Mouse (Mus musculus) neural tube, embryonic 12.5 days (tissue): ENCODE measurements around the gene Hist1h2ag. TPM values are rescaled to one million over a fixed set of nuclear protein-coding genes. Genes with fewer than 3 reads are reported as not detected.

Source experiments
- ATAC-seq: fragments of 200-750 bp; cut with Nextera tagmentation; 2 replicates; pipeline ENCODE4 v1.8.0; 2017; ENCODE audit warnings: low read depth, mild to moderate bottlenecking, moderate TSS enrichment, moderate library complexity; ENCODE audit not compliant: low FRiP score
- H3K27ac ChIP-seq: fragments of 300-500 bp; sonication (generic); 2 replicates; pipeline ENCODE4 v1.5.1; 2016
- H3K27me3 ChIP-seq: fragments of 300-500 bp; sonication (generic); replicated peaks from 2 replicates; pipeline ENCODE4 v1.6.1; 2016; ENCODE audit warnings: mild to moderate bottlenecking
- H3K36me3 ChIP-seq: fragments of 300-500 bp; sonication (generic); 2 replicates; pipeline ENCODE4 v1.6.1; 2016; ENCODE audit warnings: mild to moderate bottlenecking
- H3K4me1 ChIP-seq: fragments of 300-500 bp; sonication (generic); 2 replicates; pipeline ENCODE4 v1.6.1; 2016
- H3K4me2 ChIP-seq: fragments of 300-500 bp; sonication (generic); replicated peaks from 2 replicates; pipeline ENCODE4 v1.6.1; 2016; ENCODE audit warnings: mild to moderate bottlenecking
- H3K4me3 ChIP-seq: fragments of 300-500 bp; sonication (generic); 2 replicates; pipeline ENCODE4 v1.5.1; 2016
- H3K9ac ChIP-seq: fragments of 300-500 bp; sonication (generic); 2 replicates; pipeline ENCODE4 v1.6.1; 2016; ENCODE audit warnings: mild to moderate bottlenecking
- H3K9me3 ChIP-seq: fragments of 300-500 bp; sonication (generic); 2 replicates; pipeline ENCODE4 v1.6.1; 2016; ENCODE audit warnings: mild to moderate bottlenecking
- WGBS: fragments of 180-500 bp; shearing (Covaris S2); methylation state at CpG from one replicate; pipeline ENCODE4 v1.1.7; 2016; 5-methylcytosine and 5-hydroxymethylcytosine counted together
- polyA plus RNA-seq: library from polyadenylated mRNA; unstranded; fragments of >200 nt; fragmentation: Nextera tagmentation; extraction: Ambion mirVana; gene quantifications from 2 replicates; pipeline ENCODE4 v1.2.1, GENCODE M21; 2016

The Hist1h2ag gene
- polyA plus RNA-seq, 1 experiment from 2014 or later: 46.1 TPM

DNA sequence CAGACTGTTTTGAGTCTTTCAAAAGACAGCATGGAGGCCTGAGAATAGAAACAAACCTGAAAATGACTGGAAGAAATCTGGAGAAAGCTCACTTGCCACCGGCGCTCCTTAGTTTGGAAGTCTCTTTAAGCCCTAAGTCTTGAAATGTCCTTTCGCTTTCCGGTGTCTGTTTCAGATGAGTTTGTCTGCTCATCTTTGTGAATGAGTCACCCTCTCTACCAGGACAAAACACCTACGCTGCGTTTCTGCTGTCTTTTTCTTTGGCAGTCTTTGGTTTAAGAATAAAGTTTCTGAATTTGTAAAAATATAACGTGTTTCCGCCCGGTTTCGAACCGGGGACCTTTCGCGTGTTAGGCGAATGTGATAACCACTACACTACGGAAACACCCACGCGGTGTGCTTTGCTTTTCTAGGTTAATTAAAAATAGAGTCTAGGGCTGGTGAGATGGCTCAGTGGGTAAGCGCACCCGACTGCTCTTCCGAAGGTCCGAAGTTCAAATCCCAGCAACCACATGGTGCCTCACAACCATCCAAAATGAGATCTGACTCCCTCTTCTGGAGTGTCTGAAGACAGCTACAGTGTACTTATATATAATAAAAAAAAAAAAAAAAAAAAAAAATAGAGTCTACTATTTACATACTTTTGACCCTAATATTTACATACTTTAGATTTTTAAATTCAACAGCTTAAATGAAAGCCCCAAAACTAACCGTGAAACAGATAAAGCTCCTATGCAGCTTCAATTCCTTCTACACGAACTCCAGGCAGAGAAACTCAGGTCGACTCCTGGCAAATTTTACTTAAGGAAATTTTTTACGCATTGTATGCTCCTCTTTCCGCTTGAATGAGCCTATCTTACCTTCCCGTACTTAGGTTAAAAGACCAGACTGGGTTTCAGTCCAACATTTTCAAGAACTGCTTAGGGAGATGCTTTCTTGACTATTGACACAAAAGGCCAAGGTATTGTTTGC is 27.0 kb downstream of the Hist1h2ag start:
- Histone ChIP-seq H3K27me3 (peaks cover 69% of the 10 kb centered on the region), H3K4me2 (no peak overlapping the region), H3K4me3 (no peak overlapping the region), H3K9me3 (no peaks in the 10 kb centered on the region), H3K36me3 (no peaks in the 10 kb centered on the region), H3K4me1 (no peaks in the 10 kb centered on the region; the same call in 1 of the 2 replicates), H3K9ac (no peak overlapping the region), H3K27ac (no peak overlapping the region)
- peak; percentile 53; the same call in 1 of the 2 replicates for ATAC-seq
- whole genome bisulfite sequencing: 17% methylated on average over 27 of the region's 27 CpGs

DNA sequence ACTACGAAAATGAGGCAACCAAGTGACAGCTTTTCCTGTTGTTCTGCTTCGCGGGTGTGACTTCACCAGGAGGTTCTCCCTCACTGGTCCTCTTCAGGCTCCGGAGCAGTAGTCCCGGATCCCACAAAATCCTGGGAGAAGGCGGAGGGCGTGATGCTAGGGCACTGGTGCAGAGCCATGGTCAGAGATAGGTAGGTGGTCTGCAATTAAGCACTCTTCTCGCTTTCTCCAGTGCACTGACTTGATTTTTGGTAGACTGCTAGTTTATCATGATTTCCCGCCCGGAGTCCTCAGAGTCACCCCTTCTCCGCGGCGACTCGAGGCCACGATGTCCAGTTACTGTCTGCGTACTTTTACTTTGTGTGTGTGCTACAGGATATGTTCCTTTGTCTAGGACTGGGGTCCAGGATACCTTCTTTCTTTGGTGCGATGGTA is 28.3 kb downstream of the Hist1h2ag start:
- peak overlapping the region; percentile 37; the same call in 1 of the 2 replicates for H3K4me2 ChIP-seq
- no peak for ATAC-seq
- H3K27ac ChIP-seq: no peak overlapping the region
- no peaks in the 10 kb centered on the region for H3K36me3 ChIP-seq
- no peaks in the 10 kb centered on the region for H3K4me1 ChIP-seq
- no peak overlapping the region for H3K4me3 ChIP-seq
- peaks cover 77% of the 10 kb centered on the region for H3K27me3 ChIP-seq
- 13% methylated on average over 17 of the region's 17 CpGs for WGBS
- H3K9ac ChIP-seq: no peak overlapping the region
- no peaks in the 10 kb centered on the region for H3K9me3 ChIP-seq

DNA sequence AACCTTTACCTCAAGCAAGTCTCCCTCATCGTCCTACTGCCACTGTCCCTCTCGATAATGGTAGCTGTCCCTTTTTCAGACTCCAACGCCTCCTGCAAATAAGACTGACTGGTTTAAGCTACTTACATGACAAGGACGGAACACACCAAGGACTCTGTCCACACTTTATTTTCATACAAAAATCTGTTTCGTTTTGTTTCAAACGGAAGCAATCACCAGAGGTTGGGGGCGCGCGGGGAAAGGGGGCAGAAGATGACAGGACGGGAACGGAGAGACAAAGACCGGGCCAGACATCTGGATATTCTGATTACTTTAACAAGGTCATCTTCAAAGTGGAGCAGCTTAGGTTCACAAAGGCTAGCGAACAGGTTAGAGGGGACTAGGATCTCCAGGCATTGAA is 29.0 kb downstream of the Hist1h2ag start:
- Histone ChIP-seq H3K36me3 (no peaks in the 10 kb centered on the region), H3K27ac (no peak overlapping the region), H3K4me3 (no peak overlapping the region), H3K4me1 (no peaks in the 10 kb centered on the region), H3K9me3 (no peaks in the 10 kb centered on the region), H3K27me3 (peaks cover 77% of the 10 kb centered on the region), H3K9ac (no peak overlapping the region), H3K4me2 (no peak overlapping the region)
- ATAC-seq: no peak
- 19% methylated on average over 13 of the region's 13 CpGs for WGBS

DNA sequence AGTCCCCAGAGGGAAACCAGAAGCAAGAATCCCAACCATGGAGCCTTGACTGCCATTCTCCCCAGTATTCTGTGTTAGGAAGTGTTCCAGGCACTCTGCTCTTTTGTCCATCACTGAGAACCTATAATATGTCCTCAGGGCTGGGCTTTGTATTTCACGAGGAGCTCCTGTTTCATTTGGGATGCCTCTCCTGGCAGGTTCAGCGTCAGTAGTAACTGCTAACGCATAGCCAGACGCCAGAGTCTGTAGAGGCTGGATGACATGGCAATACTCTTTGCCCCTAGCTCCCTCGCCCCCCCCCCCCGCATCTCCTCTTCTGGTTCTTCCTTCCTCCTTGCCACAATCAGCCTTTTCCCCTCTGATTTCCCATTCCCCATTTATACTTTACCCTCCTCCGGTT is 33.1 kb downstream of the Hist1h2ag start, which contains the start of gene Prss16:
Gene Prss16, minus strand, starts transcription at position 101 of the 400 bp plus-strand sequence.
- Histone ChIP-seq H3K9me3 (no peaks in the 10 kb centered on the region), H3K4me3 (no peak within 1 kb of the TSS), H3K9ac (no peak within 1 kb of the TSS), H3K4me1 (peaks cover 16% of the 10 kb centered on the region), H3K4me2 (no peak within 1 kb of the TSS), H3K27ac (no peak within 1 kb of the TSS), H3K36me3 (no peaks in the 10 kb centered on the region), H3K27me3 (peaks cover 92% of the 10 kb centered on the region)
- ATAC-seq: no peak
- WGBS: 31% methylated on average over 5 of the region's 7 CpGs

DNA sequence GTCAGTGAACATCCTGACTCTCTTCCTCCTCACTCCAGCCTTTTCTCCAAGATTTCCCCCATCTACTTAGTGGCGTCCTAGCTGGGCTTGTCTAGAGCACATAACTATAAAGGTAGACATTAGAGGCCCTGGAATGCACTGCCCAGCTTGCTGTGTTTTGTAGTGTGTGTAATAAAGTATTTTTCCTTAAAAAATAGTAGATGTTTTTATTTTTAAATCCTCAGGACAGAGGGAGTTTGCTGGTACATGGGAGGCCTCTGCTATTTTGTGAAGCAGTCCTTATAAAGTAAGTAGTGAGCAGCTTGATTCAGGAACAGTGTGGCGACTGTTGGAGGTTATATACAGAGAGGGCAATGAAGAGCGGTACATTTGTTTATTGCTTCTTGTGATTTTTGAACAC is 34.0 kb downstream of the Hist1h2ag start:
- H3K4me2 ChIP-seq: no peak overlapping the region
- WGBS: 69% methylated on average over 3 of the region's 3 CpGs
- no peaks in the 10 kb centered on the region for H3K36me3 ChIP-seq
- no peak overlapping the region for H3K27ac ChIP-seq
- H3K27me3 ChIP-seq: peaks cover 92% of the 10 kb centered on the region
- H3K4me3 ChIP-seq: no peak overlapping the region
- H3K9ac ChIP-seq: no peak overlapping the region
- no peak for ATAC-seq
- peaks cover 16% of the 10 kb centered on the region for H3K4me1 ChIP-seq
- H3K9me3 ChIP-seq: no peaks in the 10 kb centered on the region

DNA sequence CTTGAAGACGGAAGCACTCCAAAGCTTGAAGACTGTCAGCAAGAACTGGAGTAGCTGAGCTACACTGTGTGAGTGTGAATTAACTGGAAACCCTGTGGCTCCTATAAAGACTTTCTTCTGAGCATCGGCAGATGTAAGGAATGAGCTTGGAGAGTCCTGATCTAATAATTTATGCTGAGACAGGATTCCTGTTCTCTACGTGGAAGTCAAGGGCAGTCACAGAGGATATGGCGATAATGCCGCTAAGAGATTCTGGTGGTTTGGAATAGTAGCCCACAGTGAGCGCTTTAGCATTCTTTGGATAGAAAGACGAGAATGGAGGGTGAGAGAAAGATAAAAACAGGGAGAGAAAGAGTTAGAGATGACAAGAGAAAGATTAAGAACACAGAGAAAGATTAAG is 34.9 kb downstream of the Hist1h2ag start:
- Histone ChIP-seq H3K9me3 (no peaks in the 10 kb centered on the region), H3K9ac (no peak overlapping the region), H3K27ac (no peak overlapping the region), H3K4me3 (no peak overlapping the region), H3K36me3 (no peaks in the 10 kb centered on the region), H3K4me2 (no peak overlapping the region), H3K4me1 (peaks cover 16% of the 10 kb centered on the region), H3K27me3 (peaks cover 95% of the 10 kb centered on the region)
- 52% methylated on average over 7 of the region's 7 CpGs for WGBS
- no peak for ATAC-seq

DNA sequence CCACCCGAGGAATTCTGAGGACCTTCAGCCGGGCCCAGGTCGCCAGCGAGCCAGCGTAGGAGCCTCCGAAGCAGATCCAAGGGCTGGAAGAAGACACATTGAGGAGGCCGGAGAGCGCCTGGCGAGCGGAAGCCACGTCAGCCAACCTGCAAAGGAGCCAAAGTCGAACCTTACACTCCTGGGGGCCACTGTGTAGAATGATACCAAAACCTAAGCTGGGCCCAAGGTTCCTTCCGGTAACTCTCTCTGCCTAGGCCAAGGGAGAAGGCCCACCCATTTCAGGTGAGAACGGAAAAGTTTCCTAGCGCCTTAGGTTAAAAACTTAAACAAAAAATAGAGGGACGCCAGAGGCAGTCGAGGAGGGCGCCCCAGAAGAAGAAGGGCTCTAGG is 35.6 kb downstream of the Hist1h2ag start:
- Histone ChIP-seq H3K4me1 (peaks cover 16% of the 10 kb centered on the region), H3K27ac (no peak overlapping the region), H3K36me3 (no peaks in the 10 kb centered on the region), H3K9ac (no peak overlapping the region), H3K4me3 (peak overlapping the region; percentile 46), H3K4me2 (peak overlapping the region; percentile 89), H3K9me3 (no peaks in the 10 kb centered on the region), H3K27me3 (peaks cover 96% of the 10 kb centered on the region)
- no peak for ATAC-seq
- WGBS: 2% methylated on average over 18 of the region's 18 CpGs

DNA sequence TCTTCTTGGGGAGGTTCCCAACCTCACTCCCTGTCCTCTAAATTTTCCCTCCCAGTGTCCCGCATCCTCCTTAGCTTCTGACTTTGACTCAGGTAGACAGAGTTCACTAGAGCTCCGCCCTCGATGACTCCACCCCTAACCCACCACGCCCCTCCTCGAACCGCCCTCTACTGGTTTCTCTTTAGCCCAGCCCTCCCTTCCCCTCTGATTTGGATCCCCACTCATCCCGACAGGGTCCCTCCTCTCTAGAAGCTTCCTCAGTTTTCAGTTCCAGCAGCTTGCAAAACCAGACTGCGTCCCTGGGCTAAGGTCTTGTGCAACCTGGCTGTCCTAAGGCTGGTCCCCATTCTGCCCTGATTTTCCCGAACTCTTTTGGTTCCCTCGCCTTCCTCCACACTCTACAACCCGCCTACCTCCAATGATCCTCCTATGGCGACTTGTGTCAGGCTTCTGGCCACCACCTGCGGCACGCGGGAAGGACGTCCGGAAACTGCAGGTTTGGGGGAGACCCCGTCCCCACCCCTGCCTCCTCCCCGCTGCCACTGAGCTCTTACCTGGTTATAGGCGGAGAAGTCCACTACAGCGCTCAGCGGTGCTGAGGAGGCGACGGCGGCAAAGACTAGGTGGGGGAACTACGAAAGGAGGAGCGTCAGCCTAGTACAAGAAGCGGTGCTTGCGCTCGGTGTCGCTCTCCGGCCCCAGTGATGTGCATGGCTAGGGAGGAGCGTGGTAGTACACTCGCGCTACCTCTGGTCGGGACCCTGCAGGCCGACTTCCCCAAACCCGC is 36.2 kb downstream of the Hist1h2ag start:
- peaks cover 99% of the 10 kb centered on the region for H3K27me3 ChIP-seq
- WGBS: under 1% methylated on average over 38 of the region's 38 CpGs
- no peaks in the 10 kb centered on the region for H3K36me3 ChIP-seq
- peak overlapping the region; percentile 89 for H3K4me2 ChIP-seq
- H3K9ac ChIP-seq: no peak overlapping the region
- no peak overlapping the region for H3K27ac ChIP-seq
- peak overlapping the region; percentile 46 for H3K4me3 ChIP-seq
- H3K9me3 ChIP-seq: no peaks in the 10 kb centered on the region
- ATAC-seq: peak; percentile 73; the same call in 1 of the 2 replicates
- H3K4me1 ChIP-seq: peaks cover 16% of the 10 kb centered on the region

DNA sequence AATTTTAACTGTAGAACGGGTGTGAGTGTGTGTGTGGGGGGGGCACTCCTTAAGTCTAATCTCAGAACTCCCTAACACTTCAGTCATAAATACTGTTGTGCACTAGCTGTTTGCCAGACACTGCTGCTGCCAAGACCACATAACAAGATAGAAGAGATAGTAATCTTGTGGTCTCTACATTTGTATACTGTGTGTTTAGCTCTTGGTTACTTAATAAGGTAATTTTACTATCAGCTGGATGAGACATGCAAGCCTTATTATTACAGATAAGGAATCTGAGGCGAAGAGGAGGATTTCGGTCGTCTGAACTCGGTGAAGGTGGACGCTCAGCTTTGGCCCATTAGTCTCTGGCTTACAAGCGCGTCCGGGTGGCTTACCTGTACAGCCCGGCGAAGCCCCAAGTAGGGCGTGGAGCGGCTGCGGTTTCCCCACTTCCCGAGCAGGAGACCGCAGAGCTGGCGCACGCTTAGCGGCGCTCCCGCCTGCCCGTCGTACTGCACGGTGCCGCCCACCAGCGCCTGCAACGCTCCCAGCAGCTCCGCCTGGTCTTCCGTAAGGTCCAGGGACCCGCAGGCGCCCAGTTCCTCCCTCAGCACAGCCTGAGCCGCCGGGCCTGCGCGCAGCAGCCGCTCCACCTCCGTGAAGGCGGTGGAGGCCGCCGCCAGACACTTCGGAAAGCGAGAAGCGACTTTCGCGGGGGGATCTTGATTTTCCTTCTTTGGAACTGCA is 37.0 kb downstream of the Hist1h2ag start:
- peak overlapping the region; percentile 46 for H3K4me3 ChIP-seq
- no peaks in the 10 kb centered on the region for H3K9me3 ChIP-seq
- peak overlapping the region; percentile 89 for H3K4me2 ChIP-seq
- 0 out of 2 replicates have a peak overlapping the region, but pooled peaks have one; percentile 42 for H3K9ac ChIP-seq
- ATAC-seq: peak; percentile 67
- H3K27me3 ChIP-seq: peaks cover 100% of the 10 kb centered on the region
- H3K27ac ChIP-seq: no peak overlapping the region
- WGBS: under 1% methylated on average over 45 of the region's 45 CpGs
- no peaks in the 10 kb centered on the region for H3K36me3 ChIP-seq
- peaks cover 16% of the 10 kb centered on the region for H3K4me1 ChIP-seq

DNA sequence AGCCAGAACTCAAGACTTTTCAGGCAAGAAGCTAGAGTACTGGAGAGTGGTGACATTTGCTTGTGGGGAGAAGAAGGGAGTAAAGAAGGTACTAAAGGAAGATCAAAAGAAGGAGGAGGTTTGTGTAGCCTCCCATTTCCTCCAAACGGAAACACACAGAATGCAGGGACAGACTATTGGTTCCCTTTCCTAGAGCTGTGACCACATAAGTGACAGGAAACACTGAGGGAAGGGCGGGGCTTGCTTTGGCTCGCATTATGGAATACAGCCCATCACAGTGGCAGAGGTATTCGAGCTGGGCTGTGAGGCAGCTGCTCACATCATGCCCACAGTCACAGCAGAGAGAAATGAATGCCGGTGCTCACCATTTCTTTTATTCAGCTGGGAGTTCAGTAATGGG is 40.9 kb downstream of the Hist1h2ag start:
- WGBS: 16% methylated on average over 5 of the region's 5 CpGs
- Histone ChIP-seq H3K4me2 (no peak overlapping the region), H3K27ac (no peak overlapping the region), H3K36me3 (no peaks in the 10 kb centered on the region), H3K27me3 (peaks cover 99% of the 10 kb centered on the region), H3K9me3 (no peaks in the 10 kb centered on the region), H3K4me3 (no peak overlapping the region), H3K4me1 (peaks cover 14% of the 10 kb centered on the region), H3K9ac (no peak overlapping the region)
- no peak for ATAC-seq

DNA sequence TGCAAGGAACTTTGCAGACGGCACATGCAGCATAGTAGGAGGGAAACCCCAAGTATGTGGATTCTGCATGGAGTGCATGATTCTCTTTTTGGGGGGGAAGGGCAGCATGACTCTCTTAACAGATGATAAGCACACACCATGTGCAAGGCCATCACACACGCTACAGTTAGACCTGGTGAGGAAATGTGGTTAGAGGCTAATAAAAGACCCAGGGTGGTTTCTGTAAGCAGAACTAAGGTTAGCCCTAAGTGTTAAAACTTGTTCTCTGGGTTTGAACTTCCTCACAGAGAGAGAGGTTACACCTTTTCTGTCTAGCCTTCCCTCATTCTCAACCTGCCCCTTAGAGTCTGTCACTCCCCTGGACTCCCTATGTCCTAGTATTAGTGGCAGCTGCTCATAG is 41.4 kb downstream of the Hist1h2ag start:
- ATAC-seq: no peak
- Histone ChIP-seq H3K4me3 (no peak overlapping the region), H3K9ac (no peak overlapping the region), H3K27ac (no peak overlapping the region), H3K4me1 (peaks cover 9% of the 10 kb centered on the region), H3K4me2 (no peak overlapping the region), H3K36me3 (no peaks in the 10 kb centered on the region), H3K9me3 (no peaks in the 10 kb centered on the region), H3K27me3 (peaks cover 99% of the 10 kb centered on the region)
- 61% methylated on average over 2 of the region's 2 CpGs for WGBS
